Mouse (Mus musculus): ENCODE measurements around the gene Olfr699. TPM values are rescaled to one million over a fixed set of nuclear protein-coding genes. Genes with fewer than 3 reads are reported as not detected.

Gene Olfr699
- not detected in 2 replicates for polyA plus RNA-seq (2015; fragmentation: Nextera tagmentation; extraction: Ambion mirVana)

GRCm38 (mm10) chr7:106793098-106793497 is at the start of gene Olfr699:
Olfr699 (minus strand) TSS chr7:106793198.

DNA sequence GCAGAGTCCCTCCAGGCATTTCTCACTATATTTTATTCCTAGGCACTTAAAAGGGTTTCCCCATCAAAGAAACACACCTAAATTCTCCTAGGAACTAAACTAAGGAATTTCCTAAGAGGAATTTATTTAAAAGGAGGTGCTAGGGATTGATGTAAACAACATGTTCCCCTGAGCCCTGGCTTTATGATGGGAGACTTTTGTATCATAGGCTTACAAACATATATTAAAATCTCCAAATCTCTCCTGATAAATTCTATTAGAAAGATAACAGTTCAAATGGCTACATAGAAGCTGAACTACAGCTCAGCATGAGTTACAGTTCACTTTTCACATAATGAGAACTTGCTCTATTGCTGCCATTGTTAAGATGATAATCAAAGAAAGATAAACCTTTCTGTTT is 40.8 kb upstream of the Olfr699 start, which contains the start of gene Olfr702:
Olfr702 (minus strand) TSS at position 101 of the 400 bp plus-strand sequence.

DNA sequence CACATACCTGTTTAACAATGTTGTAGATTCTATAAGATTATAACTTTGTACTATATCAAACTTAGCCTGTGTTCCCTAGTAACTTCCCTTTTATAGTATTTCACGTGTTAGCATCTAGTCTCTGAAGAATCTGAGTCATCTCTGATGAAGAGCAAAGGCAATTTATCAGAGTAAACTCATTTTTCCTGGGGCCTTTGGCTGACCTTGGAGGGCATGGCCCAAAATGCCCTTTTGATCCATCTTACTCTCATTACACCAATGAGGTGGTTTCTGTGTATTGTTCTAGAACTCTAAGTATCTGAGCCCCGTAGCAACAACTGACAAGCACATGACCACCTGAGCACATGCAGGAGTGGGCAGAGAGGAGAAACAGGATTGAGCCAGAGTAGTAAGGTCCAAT is 20.8 kb upstream of the Olfr699 start, which contains the start of gene Olfr701:
Olfr701 (plus strand) TSS at position 301 of the 400 bp plus-strand sequence.

GRCm38 (mm10) chr7:106808734-106809133 is 15.7 kb upstream of the Olfr699 start, which contains the start of gene Olfr700:
Olfr700 (minus strand) TSS chr7:106808834.

DNA sequence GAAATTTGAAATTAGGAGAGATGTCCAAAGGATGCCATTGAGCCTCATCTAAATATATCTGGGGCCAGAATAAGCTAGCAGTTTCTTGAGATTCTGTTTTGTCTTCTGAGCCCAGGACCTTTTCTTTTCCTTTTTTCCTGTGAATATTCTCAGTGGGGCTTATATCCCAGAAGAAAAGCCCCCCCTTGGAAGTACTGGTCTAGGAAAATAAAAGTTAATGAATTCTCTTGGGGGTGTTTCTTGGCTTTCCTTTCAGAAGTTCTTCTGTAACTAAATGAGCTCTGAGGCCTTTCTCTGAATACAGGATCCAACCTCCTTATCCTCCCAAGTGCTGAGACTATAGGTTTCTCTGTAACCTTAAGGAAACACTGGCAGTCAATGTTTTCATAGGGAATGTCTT is 37.7 kb downstream of the Olfr699 start, which contains the start of gene Olfr698:
Olfr698 (minus strand) TSS at position 101 of the 400 bp plus-strand sequence.

GRCm38 (mm10) chr7:106742343-106742742 is 50.7 kb downstream of the Olfr699 start, which contains the start of gene Olfr697:
Olfr697 (minus strand) TSS chr7:106742443.

Other genes starting within 250 kb of the Olfr699 start
- gene Olfr693, start 112.6 kb downstream of the Olfr699 start, polyA plus RNA-seq (2015; fragmentation: Nextera tagmentation; extraction: Ambion mirVana): not detected in 2 replicates
- gene Olfr694, start 101.4 kb downstream of the Olfr699 start, polyA plus RNA-seq (2015; fragmentation: Nextera tagmentation; extraction: Ambion mirVana): not detected in 2 replicates
- gene Olfr695, start 76.8 kb downstream of the Olfr699 start, polyA plus RNA-seq (2015; fragmentation: Nextera tagmentation; extraction: Ambion mirVana): not detected in 2 replicates
- gene Olfr697, start 50.8 kb downstream of the Olfr699 start, polyA plus RNA-seq (2015; fragmentation: Nextera tagmentation; extraction: Ambion mirVana): not detected in 2 replicates
- gene Olfr698, start 37.8 kb downstream of the Olfr699 start, polyA plus RNA-seq (2015; fragmentation: Nextera tagmentation; extraction: Ambion mirVana): not detected in 2 replicates
- gene Olfr700, start 15.6 kb upstream of the Olfr699 start, polyA plus RNA-seq (2015; fragmentation: Nextera tagmentation; extraction: Ambion mirVana): not detected in 2 replicates
- gene Olfr701, start 20.9 kb upstream of the Olfr699 start, polyA plus RNA-seq (2015; fragmentation: Nextera tagmentation; extraction: Ambion mirVana): not detected in 2 replicates
- not detected in 2 replicates for gene Olfr702, start 40.7 kb upstream of the Olfr699 start, polyA plus RNA-seq (2015; fragmentation: Nextera tagmentation; extraction: Ambion mirVana)
- gene Olfr703, start 50.2 kb upstream of the Olfr699 start, polyA plus RNA-seq (2015; fragmentation: Nextera tagmentation; extraction: Ambion mirVana): not detected in 2 replicates
- gene Olfr704, start 70.0 kb upstream of the Olfr699 start, polyA plus RNA-seq (2015; fragmentation: Nextera tagmentation; extraction: Ambion mirVana): not detected in 2 replicates
- not detected in 2 replicates for gene Olfr705, start 83.7 kb upstream of the Olfr699 start, polyA plus RNA-seq (2015; fragmentation: Nextera tagmentation; extraction: Ambion mirVana)
- not detected in 2 replicates for gene Olfr706, start 95.0 kb upstream of the Olfr699 start, polyA plus RNA-seq (2015; fragmentation: Nextera tagmentation; extraction: Ambion mirVana)
- not detected in 2 replicates for gene Olfr707, start 108.0 kb upstream of the Olfr699 start, polyA plus RNA-seq (2015; fragmentation: Nextera tagmentation; extraction: Ambion mirVana)
- gene Olfr1532-ps1, start 114.8 kb upstream of the Olfr699 start, polyA plus RNA-seq (2015; fragmentation: Nextera tagmentation; extraction: Ambion mirVana): not detected in 2 replicates
- not detected in 2 replicates for gene Olfr709-ps1, start 139.0 kb upstream of the Olfr699 start, polyA plus RNA-seq (2015; fragmentation: Nextera tagmentation; extraction: Ambion mirVana)
- gene Olfr710, start 155.1 kb upstream of the Olfr699 start, polyA plus RNA-seq (2015; fragmentation: Nextera tagmentation; extraction: Ambion mirVana): not detected in 2 replicates
- not detected in 2 replicates for gene Olfr6, start 170.7 kb upstream of the Olfr699 start, polyA plus RNA-seq (2015; fragmentation: Nextera tagmentation; extraction: Ambion mirVana)
- not detected in 2 replicates for gene Olfr711, start 182.3 kb upstream of the Olfr699 start, polyA plus RNA-seq (2015; fragmentation: Nextera tagmentation; extraction: Ambion mirVana)
- gene Olfr2, start 212.9 kb upstream of the Olfr699 start, polyA plus RNA-seq (2015; fragmentation: Nextera tagmentation; extraction: Ambion mirVana): not detected in 2 replicates
- not detected in 2 replicates for gene Olfr713, start 238.0 kb upstream of the Olfr699 start, polyA plus RNA-seq (2015; fragmentation: Nextera tagmentation; extraction: Ambion mirVana)

Data from skeletal muscle tissue, postnatal 0 days (tissue).